Mouse (Mus musculus): ENCODE measurements around the gene Agap2. TPM values are rescaled to one million over a fixed set of nuclear protein-coding genes. Genes with fewer than 3 reads are reported as not detected.

The Agap2 gene
- polyA plus RNA-seq, 1 experiment from 2014 or later = 8.1 TPM

GRCm38 (mm10) chr10:127085052-127085451, 10.0 kb downstream of the Agap2 start:
- no peak for DNase-seq
- H3K36me3 ChIP-seq (ENCODE audit: control insufficient read depth, insufficient read depth, low read length) = peaks cover 56% of the 10 kb centered on the region
- no peak overlapping the region for H3K4me3 ChIP-seq (replicated peaks; ENCODE audit: low read depth, low read length)
- no peaks in the 10 kb centered on the region for H3K9me3 ChIP-seq (ENCODE audit: control insufficient read depth, low read length)
- ATAC-seq (ENCODE audit: low FRiP score, low TSS enrichment) = no peak
- WGBS = 86% methylated on average over 9 of the region's 9 CpGs
- no peak overlapping the region for H3K4me2 ChIP-seq (ENCODE audit: low read length)
- no peak overlapping the region for H3K9ac ChIP-seq (replicated peaks; ENCODE audit: low read length)
- H3K27ac ChIP-seq (replicated peaks; ENCODE audit: low read depth, low read length) = no peak overlapping the region
- peaks cover 26% of the 10 kb centered on the region for H3K27me3 ChIP-seq (ENCODE audit: control insufficient read depth, insufficient read depth, low read length)
- peaks cover 27% of the 10 kb centered on the region for H3K4me1 ChIP-seq (ENCODE audit: control insufficient read depth, insufficient read depth, low read length)

- no peaks in the 10 kb centered on the region for H3K9me3 ChIP-seq (ENCODE audit: control insufficient read depth, low read length)
- no peak overlapping the region for H3K4me2 ChIP-seq (ENCODE audit: low read length)
- no peak overlapping the region for H3K9ac ChIP-seq (replicated peaks; ENCODE audit: low read length)
- peaks cover 61% of the 10 kb centered on the region for H3K36me3 ChIP-seq (ENCODE audit: control insufficient read depth, insufficient read depth, low read length)
- 70% methylated on average over 6 of the region's 6 CpGs for WGBS
- peaks cover 22% of the 10 kb centered on the region for H3K4me1 ChIP-seq (ENCODE audit: control insufficient read depth, insufficient read depth, low read length)
- H3K27me3 ChIP-seq (ENCODE audit: control insufficient read depth, insufficient read depth, low read length) = peaks cover 26% of the 10 kb centered on the region
- no peak overlapping the region for H3K4me3 ChIP-seq (replicated peaks; ENCODE audit: low read depth, low read length)
- ATAC-seq (ENCODE audit: low FRiP score, low TSS enrichment) = no peak
- H3K27ac ChIP-seq (replicated peaks; ENCODE audit: low read depth, low read length) = no peak overlapping the region
- no peak for DNase-seq
These were observed 10.5 kb downstream of the Agap2 start for GRCm38 (mm10) chr10:127085633-127086032.

- peak overlapping the region; percentile 42 for H3K4me2 ChIP-seq (ENCODE audit: low read length)
- H3K27ac ChIP-seq (replicated peaks; ENCODE audit: low read depth, low read length) = no peak overlapping the region
- peaks cover 70% of the 10 kb centered on the region for H3K36me3 ChIP-seq (ENCODE audit: control insufficient read depth, insufficient read depth, low read length)
- peaks cover 46% of the 10 kb centered on the region for H3K27me3 ChIP-seq (ENCODE audit: control insufficient read depth, insufficient read depth, low read length)
- peak overlapping the region; percentile 19; the same call in 1 of the 2 replicates for H3K4me3 ChIP-seq (replicated peaks; ENCODE audit: low read depth, low read length)
- 0 out of 2 replicates have a peak, but pooled peaks cover 9% of the 10 kb centered on the region for H3K4me1 ChIP-seq (ENCODE audit: control insufficient read depth, insufficient read depth, low read length)
- no peaks in the 10 kb centered on the region for H3K9me3 ChIP-seq (ENCODE audit: control insufficient read depth, low read length)
- WGBS = 9% methylated on average over 57 of the region's 57 CpGs
- peak; percentile 63 for DNase-seq
- ATAC-seq (ENCODE audit: low FRiP score, low TSS enrichment) = no peak
- H3K9ac ChIP-seq (replicated peaks; ENCODE audit: low read length) = peak overlapping the region; percentile 14; the same call in 1 of the 2 replicates
These were observed 15.7 kb downstream of the Agap2 start for GRCm38 (mm10) chr10:127090560-127091411.

GRCm38 (mm10) chr10:127091507-127092396, 16.7 kb downstream of the Agap2 start:
- Histone ChIP-seq H3K9me3 (ENCODE audit: control insufficient read depth, low read length) (no peaks in the 10 kb centered on the region), H3K27ac (replicated peaks; ENCODE audit: low read depth, low read length) (no peak overlapping the region), H3K4me1 (ENCODE audit: control insufficient read depth, insufficient read depth, low read length) (0 out of 2 replicates have a peak, but pooled peaks cover 9% of the 10 kb centered on the region), H3K36me3 (ENCODE audit: control insufficient read depth, insufficient read depth, low read length) (peaks cover 80% of the 10 kb centered on the region), H3K4me3 (replicated peaks; ENCODE audit: low read depth, low read length) (peak overlapping the region; percentile 19; the same call in 1 of the 2 replicates), H3K4me2 (ENCODE audit: low read length) (peak overlapping the region; percentile 42), H3K9ac (replicated peaks; ENCODE audit: low read length) (peak overlapping the region; percentile 14; the same call in 1 of the 2 replicates), H3K27me3 (ENCODE audit: control insufficient read depth, insufficient read depth, low read length) (peaks cover 46% of the 10 kb centered on the region)
- peak; percentile 58 for DNase-seq
- WGBS = 10% methylated on average over 51 of the region's 51 CpGs
- ATAC-seq (ENCODE audit: low FRiP score, low TSS enrichment) = peak; percentile 29; the same call in 1 of the 2 replicates

- H3K4me2 ChIP-seq (ENCODE audit: low read length) = no peak overlapping the region
- ATAC-seq (ENCODE audit: low FRiP score, low TSS enrichment) (no peak), DNase-seq (no peak)
- H3K36me3 ChIP-seq (ENCODE audit: control insufficient read depth, insufficient read depth, low read length) = peaks cover 80% of the 10 kb centered on the region
- H3K9ac ChIP-seq (replicated peaks; ENCODE audit: low read length) = no peak overlapping the region
- no peaks in the 10 kb centered on the region for H3K9me3 ChIP-seq (ENCODE audit: control insufficient read depth, low read length)
- H3K27ac ChIP-seq (replicated peaks; ENCODE audit: low read depth, low read length) = no peak overlapping the region
- WGBS = 54% methylated on average over 4 of the region's 4 CpGs
- H3K27me3 ChIP-seq (ENCODE audit: control insufficient read depth, insufficient read depth, low read length) = peaks cover 42% of the 10 kb centered on the region
- no peak overlapping the region for H3K4me3 ChIP-seq (replicated peaks; ENCODE audit: low read depth, low read length)
- 0 out of 2 replicates have a peak, but pooled peaks cover 9% of the 10 kb centered on the region for H3K4me1 ChIP-seq (ENCODE audit: control insufficient read depth, insufficient read depth, low read length)
These were observed 17.7 kb downstream of the Agap2 start for GRCm38 (mm10) chr10:127092742-127093141.

- H3K36me3 ChIP-seq (ENCODE audit: control insufficient read depth, insufficient read depth, low read length) = peaks cover 82% of the 10 kb centered on the region
- 0 out of 2 replicates have a peak overlapping the region, but pooled peaks have one; percentile 33 for H3K27ac ChIP-seq (replicated peaks; ENCODE audit: low read depth, low read length)
- ATAC-seq (ENCODE audit: low FRiP score, low TSS enrichment) = no peak
- H3K27me3 ChIP-seq (ENCODE audit: control insufficient read depth, insufficient read depth, low read length) = peaks cover 33% of the 10 kb centered on the region
- H3K4me3 ChIP-seq (replicated peaks; ENCODE audit: low read depth, low read length) = no peak overlapping the region
- H3K9ac ChIP-seq (replicated peaks; ENCODE audit: low read length) = no peak overlapping the region
- no peaks in the 10 kb centered on the region for H3K9me3 ChIP-seq (ENCODE audit: control insufficient read depth, low read length)
- 0 out of 2 replicates have a peak, but pooled peaks cover 9% of the 10 kb centered on the region for H3K4me1 ChIP-seq (ENCODE audit: control insufficient read depth, insufficient read depth, low read length)
- no peak overlapping the region for H3K4me2 ChIP-seq (ENCODE audit: low read length)
- DNase-seq = peak; percentile 53
- 47% methylated on average over 7 of the region's 7 CpGs for WGBS
These were observed 19.3 kb downstream of the Agap2 start for GRCm38 (mm10) chr10:127094382-127094802.

GRCm38 (mm10) chr10:127098514-127098913, 23.4 kb downstream of the Agap2 start:
- 81% methylated on average over 20 of the region's 20 CpGs for WGBS
- H3K4me3 ChIP-seq (replicated peaks; ENCODE audit: low read depth, low read length) = no peak overlapping the region
- no peaks in the 10 kb centered on the region for H3K9me3 ChIP-seq (ENCODE audit: control insufficient read depth, low read length)
- H3K4me2 ChIP-seq (ENCODE audit: low read length) = no peak overlapping the region
- DNase-seq (no peak), ATAC-seq (ENCODE audit: low FRiP score, low TSS enrichment) (no peak)
- H3K9ac ChIP-seq (replicated peaks; ENCODE audit: low read length) = no peak overlapping the region
- peaks cover 75% of the 10 kb centered on the region for H3K36me3 ChIP-seq (ENCODE audit: control insufficient read depth, insufficient read depth, low read length)
- no peak overlapping the region for H3K27ac ChIP-seq (replicated peaks; ENCODE audit: low read depth, low read length)
- H3K27me3 ChIP-seq (ENCODE audit: control insufficient read depth, insufficient read depth, low read length) = no peaks in the 10 kb centered on the region
- H3K4me1 ChIP-seq (ENCODE audit: control insufficient read depth, insufficient read depth, low read length) = no peaks in the 10 kb centered on the region

GRCm38 (mm10) chr10:127099191-127099590, 24.1 kb downstream of the Agap2 start:
- no peak overlapping the region for H3K27ac ChIP-seq (replicated peaks; ENCODE audit: low read depth, low read length)
- no peak overlapping the region for H3K4me3 ChIP-seq (replicated peaks; ENCODE audit: low read depth, low read length)
- 87% methylated on average over 10 of the region's 10 CpGs for WGBS
- no peak overlapping the region for H3K4me2 ChIP-seq (ENCODE audit: low read length)
- peaks cover 74% of the 10 kb centered on the region for H3K36me3 ChIP-seq (ENCODE audit: control insufficient read depth, insufficient read depth, low read length)
- no peaks in the 10 kb centered on the region for H3K9me3 ChIP-seq (ENCODE audit: control insufficient read depth, low read length)
- H3K4me1 ChIP-seq (ENCODE audit: control insufficient read depth, insufficient read depth, low read length) = no peaks in the 10 kb centered on the region
- DNase-seq = no peak
- H3K27me3 ChIP-seq (ENCODE audit: control insufficient read depth, insufficient read depth, low read length) = no peaks in the 10 kb centered on the region
- H3K9ac ChIP-seq (replicated peaks; ENCODE audit: low read length) = no peak overlapping the region
- no peak for ATAC-seq (ENCODE audit: low FRiP score, low TSS enrichment)
